Mouse (Mus musculus) regulatory T cell (primary cell): ENCODE measurements around the gene Tenm3.

Experiments used
- in situ Hi-C: fragments of 300-600 bp; cut with MboI, MseI; formaldehyde crosslinking; loops from one replicate; pipeline ENCODE4 v1.15.1; 2025; ENCODE audit warnings: high pct_unique_total_duplicates

Tenm3 gene

GRCm38 (mm10) chr8:48527418-48527817 lies 316.3 kb downstream of the Tenm3 start:
- in situ Hi-C loops: no loop called here

DNA sequence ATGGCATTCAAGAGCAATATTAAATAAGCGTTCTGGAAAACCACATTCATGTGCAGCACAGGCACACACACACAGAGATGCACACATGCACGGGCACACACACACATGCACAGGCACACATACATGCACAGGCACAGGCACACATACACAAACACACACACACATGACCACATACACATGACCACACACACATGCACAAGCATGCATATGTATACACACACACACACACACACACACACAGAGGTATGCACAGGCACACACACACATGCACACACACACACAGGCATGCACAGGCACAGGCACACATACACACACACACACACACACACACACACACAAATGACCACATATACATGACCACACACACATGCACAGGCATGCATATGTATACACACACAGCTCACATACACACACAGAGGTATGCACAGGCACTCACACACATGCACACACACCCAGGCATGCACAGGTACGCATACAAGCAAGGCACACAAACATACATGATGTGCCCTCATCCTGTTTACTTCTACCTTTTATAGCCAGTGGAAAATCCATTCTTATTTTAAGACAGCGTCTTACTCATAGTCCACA lies 321.1 kb downstream of the Tenm3 start:
- in situ Hi-C loops: no loop called here

- in situ Hi-C loops: no loop called here
Measured at GRCm38 (mm10) chr8:48522004-48522403, 321.7 kb downstream of the Tenm3 start.

- in situ Hi-C loops: no loop called here
Measured at GRCm38 (mm10) chr8:48517431-48517830, 326.3 kb downstream of the Tenm3 start.

DNA sequence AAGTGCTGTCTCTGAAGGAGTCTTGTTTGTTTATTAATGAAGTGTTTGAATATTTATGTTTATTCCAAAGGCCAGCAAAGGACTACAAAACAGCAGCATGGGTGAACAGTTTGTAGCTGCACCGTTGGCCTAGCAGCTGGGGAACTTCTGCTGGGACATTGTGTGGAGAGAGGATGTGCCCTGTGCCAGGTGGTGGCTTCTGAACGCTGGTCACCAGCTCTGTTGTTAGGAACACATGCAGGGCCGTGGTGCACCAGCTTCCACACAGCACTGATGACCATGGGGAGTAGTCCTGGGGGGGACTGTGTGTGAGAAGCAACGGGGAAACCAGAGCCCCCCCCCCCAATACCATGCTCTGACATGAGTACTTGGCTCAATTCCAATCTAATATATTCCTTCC lies 329.5 kb downstream of the Tenm3 start:
- in situ Hi-C loops: no loop called here

DNA sequence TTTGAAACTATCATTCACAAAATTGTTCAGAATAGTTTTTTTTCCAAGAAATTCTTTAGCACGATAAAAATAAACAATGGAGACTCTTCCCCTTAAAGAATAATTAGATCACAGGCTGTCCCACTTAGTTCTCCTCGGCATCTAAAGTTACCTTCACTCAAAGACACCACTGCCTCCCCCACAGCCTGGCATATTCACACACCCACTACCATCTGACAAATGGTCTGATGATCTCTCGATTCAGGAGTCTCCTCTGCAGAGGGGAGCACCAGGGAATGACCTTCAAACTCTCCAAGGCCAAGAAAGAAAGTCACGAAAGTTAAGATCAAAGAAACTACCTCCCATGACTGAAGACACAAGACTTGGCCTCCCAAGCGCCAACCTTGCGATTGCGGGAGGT lies 329.9 kb downstream of the Tenm3 start:
- in situ Hi-C loops: no loop called here

DNA sequence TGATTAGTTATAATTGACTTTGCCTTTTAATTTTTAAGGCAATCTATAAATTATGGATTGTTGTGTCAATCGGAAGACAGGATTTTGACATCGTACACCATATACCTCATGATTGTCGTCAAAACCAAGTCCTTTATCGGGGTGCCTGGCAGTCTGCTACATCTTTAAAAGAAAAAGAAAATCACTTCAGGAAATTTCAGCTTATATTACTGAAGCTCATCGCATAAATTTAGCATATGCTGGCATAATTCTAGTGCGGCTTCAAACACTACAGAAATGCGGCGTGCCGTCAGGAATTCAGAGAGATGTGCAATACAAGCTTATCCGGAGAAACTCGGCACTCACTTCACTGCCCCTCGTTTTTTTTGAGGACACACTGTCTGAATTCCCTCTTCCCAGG lies 332.2 kb downstream of the Tenm3 start:
- in situ Hi-C loops: no loop called here

DNA sequence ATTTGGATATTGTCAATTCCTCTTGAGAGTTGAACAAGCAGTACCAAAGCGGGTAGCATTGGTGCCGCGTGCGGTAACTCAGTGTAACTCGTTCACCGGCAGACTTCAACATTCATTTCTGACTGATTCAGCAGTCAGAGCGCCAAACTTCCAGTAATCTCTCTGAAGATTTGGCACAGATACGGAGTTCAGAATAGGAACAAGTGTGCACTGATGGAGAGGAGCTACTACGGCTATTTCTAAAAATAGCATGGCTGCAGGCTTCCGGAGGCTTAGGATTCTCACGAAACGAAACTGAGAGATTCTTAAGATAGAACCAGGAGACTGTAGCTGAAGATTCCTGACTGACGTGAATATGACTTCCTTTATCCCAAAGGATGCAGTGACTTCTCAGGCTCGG lies 332.6 kb downstream of the Tenm3 start:
- in situ Hi-C loops: no loop called here

GRCm38 (mm10) chr8:48508641-48509599 lies 334.8 kb downstream of the Tenm3 start:
- in situ Hi-C loops: no loop called here

GRCm38 (mm10) chr8:48507719-48508501 lies 335.8 kb downstream of the Tenm3 start:
- in situ Hi-C loops: no loop called here

GRCm38 (mm10) chr8:48492491-48492890 lies 351.3 kb downstream of the Tenm3 start:
- in situ Hi-C loops: no loop called here

DNA sequence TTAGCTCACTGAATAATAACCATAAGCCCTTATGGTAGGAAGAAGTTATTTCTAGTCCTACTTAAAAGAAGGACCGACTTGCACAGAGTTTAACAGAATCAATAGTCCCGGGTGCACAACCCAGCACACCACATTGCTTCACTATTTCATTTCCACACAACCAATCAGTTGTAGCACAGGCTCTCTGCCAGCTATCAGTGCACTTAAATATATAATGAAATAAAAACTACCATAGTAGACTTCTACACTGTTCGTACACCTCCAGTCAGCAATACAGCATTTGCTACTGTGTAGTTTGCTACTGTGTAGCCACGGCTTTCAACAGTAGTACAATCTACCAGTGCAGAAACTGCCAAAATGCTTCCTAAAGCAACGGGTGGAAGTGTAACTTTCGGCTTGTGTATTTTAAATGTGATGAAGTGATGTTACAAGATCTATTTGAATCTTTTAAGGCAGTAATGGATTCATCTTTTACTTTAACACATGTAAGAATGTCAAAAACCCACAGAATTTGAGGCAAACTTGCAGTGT lies 353.1 kb downstream of the Tenm3 start:
- in situ Hi-C loops: no loop called here

- in situ Hi-C loops: no loop called here
Measured at GRCm38 (mm10) chr8:48489936-48490634, 353.7 kb downstream of the Tenm3 start.

GRCm38 (mm10) chr8:48489417-48489816 lies 354.3 kb downstream of the Tenm3 start:
- in situ Hi-C loops: no loop called here

DNA sequence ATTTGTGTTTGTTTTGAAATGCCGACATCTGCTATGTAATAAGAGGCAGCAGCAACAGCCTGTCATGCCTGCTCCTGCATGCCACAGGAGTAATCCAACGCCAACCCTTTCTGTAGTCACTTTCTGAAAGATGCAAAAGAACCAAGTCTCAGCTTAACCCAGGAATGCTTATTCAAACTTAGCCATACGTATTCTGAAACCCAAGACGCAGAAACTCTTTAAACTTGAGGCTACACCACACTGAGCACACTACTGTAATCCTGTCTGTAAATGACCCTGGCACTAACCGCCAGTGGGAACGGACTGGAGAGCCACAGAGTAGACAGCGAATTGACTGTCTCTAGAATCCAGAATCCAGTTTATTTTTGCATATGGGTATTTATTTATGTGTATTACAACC lies 354.9 kb downstream of the Tenm3 start:
- in situ Hi-C loops: no loop called here

DNA sequence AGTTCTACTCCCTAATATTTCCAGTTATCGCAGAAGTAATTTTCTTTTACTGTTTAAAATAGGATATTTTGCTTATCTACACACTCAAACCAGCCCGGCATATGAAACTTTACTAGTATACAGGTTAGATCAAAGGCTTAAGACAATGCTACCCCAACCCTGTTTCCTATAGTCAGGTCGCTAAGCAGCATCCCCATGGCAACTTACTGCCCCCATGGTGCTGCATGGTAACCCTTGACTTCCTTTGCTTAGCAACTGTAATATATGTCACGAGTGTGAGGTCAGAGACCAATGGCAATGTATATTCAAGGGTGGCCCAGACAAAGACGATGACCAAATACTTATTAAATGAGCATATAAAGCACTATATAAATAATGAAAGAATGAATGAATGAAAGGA lies 359.6 kb downstream of the Tenm3 start:
- in situ Hi-C loops: no loop called here

DNA sequence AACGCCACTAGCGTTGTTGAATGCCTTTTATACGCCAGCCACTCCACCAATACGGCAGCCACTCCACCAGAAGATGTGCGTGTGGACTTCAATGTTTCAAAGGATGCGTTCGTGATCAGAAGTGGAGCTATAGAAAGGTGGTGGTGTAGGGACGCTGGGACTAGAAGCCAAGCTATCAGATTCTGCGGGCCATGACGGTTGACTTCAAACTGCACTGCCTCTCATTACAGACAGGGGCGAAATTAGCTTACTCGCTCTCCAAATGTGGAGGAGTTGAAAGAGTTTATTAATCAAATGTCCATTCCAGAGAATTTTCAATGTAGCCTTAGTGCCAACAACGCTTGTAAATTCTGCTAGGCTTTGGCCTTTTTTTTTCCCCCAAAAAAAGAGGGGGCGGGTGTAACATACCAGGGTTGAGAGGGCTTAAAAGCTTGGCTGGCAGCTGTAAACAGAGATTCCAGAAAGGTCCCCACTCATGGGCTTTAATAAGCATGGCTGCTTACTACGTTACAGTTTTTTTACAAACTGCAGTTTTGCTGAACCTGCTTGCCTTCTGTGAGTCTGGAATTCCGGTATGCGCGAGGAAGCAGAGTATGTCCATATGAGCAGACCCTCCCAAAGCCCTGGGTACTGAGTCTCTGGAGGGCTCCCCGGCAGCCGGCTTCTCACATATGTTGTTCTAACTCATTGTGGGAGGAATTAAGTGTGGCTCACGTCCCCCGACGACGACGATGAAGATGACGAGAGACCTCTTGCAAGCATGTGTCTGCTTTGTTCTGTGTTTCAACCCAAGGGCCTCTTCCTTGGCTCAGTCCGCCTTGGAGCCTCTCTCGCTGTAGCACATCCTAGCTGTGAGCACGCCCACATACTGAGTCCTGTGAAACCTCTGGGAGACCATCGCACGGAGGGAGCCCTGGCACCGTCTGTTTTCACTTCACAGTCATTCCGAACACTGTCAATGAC lies 361.8 kb downstream of the Tenm3 start:
- in situ Hi-C loops: no loop called here

DNA sequence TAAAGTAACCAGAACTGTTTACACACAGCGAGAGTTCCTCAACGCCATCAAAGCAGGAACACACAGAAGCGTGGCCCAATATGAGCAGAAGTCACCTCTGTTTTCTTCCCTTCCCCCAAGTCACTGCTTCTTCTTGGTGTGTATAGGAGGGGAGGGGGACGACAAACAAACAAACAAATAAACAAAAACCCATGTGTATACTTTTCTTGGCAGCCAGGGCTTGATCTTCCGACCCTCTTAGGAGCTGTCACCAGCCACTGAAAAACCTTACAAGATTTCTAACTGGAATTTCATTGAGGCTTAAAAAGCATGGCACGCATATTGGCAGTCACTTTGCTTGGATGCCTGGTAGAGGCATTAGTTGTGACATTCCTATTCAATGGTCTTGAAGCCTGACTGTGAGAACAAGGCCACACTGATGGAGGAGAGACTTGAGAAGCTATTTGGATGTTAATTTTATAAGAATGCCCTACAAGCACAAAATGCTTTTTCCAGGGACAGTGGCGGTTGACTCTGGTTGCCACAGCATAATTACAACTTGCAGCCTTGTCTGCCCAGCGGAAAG lies 366.3 kb downstream of the Tenm3 start:
- in situ Hi-C loops: no loop called here

DNA sequence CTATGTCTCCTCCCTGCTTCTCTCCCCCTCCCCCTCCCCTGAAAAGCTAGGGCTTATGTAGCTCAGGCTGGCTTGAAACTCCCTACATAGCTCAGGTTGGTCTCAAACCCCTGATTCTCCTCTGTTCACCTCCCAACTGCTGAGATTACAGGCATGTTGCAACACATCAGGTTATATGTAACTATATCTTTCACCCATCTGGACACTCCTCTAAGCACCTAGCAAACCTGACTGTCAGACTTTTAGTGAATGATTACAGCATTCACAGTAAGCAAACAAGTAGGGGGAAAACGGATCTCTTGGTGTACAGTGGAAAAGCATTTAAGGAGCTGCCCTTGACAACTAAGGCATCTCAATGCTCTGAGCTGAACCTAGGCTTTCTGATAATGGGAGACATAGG lies 366.9 kb downstream of the Tenm3 start:
- in situ Hi-C loops: no loop called here

DNA sequence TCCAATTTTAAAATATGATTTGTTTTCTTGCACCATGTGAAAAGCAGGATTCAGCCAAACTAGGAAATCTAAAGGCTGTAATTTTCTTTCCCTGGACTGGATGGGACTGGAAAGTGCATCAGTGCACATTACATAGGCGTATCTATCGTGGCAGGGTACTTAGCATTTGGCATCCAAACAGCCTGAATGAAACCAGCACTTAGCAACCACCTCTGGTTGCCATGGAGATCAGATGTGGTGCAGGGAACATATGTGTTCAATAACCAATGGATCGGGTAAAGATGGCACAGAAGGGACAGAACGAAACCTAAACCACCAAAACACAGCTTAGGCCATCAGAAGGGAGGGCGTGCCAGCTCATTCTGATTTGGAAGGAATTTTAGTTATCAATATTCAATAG lies 376.1 kb downstream of the Tenm3 start:
- in situ Hi-C loops: no loop called here
